Mouse (Mus musculus): ENCODE measurements around the gene Plcl1. TPM values are rescaled to one million over a fixed set of nuclear protein-coding genes. Genes with fewer than 3 reads are reported as not detected.

Gene Plcl1
- polyA plus RNA-seq, 1 experiment, result 0.89 TPM

DNA sequence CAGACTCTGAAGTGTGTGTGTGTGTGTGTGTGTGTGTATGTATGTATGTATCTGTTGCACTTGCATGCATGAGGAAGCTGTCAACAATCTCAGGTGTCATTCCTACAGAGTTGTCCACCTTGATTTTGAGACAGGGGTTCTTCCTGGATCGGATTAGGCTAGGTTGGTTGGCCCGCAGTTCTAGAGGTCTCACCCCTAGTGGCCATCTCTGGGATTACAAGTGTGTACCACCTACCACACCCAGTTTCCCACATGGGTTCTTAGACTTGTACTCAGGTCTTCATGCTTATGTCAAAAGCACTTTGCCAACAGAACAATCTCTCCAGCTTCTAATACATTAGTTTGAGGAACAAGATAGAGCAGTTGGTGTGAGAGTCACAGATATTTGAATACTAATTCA, 41.9 kb downstream of the Plcl1 start:
- Histone ChIP-seq H3K79me2 (ENCODE audit: control insufficient read depth, insufficient read depth) (no peaks in the 10 kb centered on the region), H3K36me3 (ENCODE audit: control insufficient read depth, insufficient read depth) (no peaks in the 10 kb centered on the region), H3K27me3 (ENCODE audit: control insufficient read depth, insufficient read depth, insufficient read length) (no peaks in the 10 kb centered on the region), H3K79me3 (ENCODE audit: low read depth) (no peaks in the 10 kb centered on the region), H3ac (ENCODE audit: control insufficient read depth, insufficient read length, low read depth) (no peak overlapping the region), H3K4me3 (ENCODE audit: insufficient read depth, poor library complexity, severe bottlenecking) (no peak overlapping the region)
- TF ChIP-seq USF1 (IDR thresholded peaks at IDR 0.05; ENCODE audit: low read depth), result no peak
- TF ChIP-seq MAX (IDR thresholded peaks at IDR 0.05), result no peak
- TF ChIP-seq FOSL1 (IDR thresholded peaks at IDR 0.05; ENCODE audit: insufficient read depth, low read length, poor library complexity, severe bottlenecking), result no peak
- TF ChIP-seq CEBPB (IDR thresholded peaks at IDR 0.05; ENCODE audit: low read depth), result no peak
- no peak for TF ChIP-seq CTCF (IDR thresholded peaks at IDR 0.05; ENCODE audit: control insufficient read depth, insufficient read depth, insufficient read length)
- no peak for TF ChIP-seq MYOG (IDR thresholded peaks at IDR 0.05; ENCODE audit: control insufficient read depth, extremely low read depth, insufficient read length)
- TF ChIP-seq MYOD1 (IDR thresholded peaks at IDR 0.05; ENCODE audit: control insufficient read depth, insufficient read length, low read depth), result no peak

DNA sequence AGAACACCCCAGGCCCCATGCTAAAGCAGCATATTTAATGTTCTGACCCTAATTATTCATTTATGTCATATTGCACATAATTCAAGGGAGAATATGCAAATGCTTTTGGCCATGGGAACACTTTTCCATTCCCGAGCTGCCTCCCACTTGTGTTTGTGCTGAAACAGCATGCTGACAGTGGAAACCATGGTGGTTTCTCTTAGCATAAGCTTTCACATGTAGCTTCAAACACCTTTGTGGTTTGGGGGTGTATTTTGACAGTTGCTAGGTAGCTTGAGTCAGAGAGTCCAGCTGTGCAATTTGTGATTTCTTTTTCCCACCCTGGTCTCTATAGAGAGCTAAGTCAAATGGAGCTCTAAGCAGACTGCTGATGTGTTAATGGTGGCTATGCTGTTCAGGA, 42.4 kb downstream of the Plcl1 start:
- Histone ChIP-seq H3K27me3 (ENCODE audit: control insufficient read depth, insufficient read depth, insufficient read length) (no peaks in the 10 kb centered on the region), H3K79me2 (ENCODE audit: control insufficient read depth, insufficient read depth) (no peaks in the 10 kb centered on the region), H3K4me3 (ENCODE audit: insufficient read depth, poor library complexity, severe bottlenecking) (no peak overlapping the region), H3ac (ENCODE audit: control insufficient read depth, insufficient read length, low read depth) (no peak overlapping the region), H3K36me3 (ENCODE audit: control insufficient read depth, insufficient read depth) (no peaks in the 10 kb centered on the region), H3K79me3 (ENCODE audit: low read depth) (no peaks in the 10 kb centered on the region)
- TF ChIP-seq CEBPB (IDR thresholded peaks at IDR 0.05; ENCODE audit: low read depth) (no peak), CTCF (IDR thresholded peaks at IDR 0.05; ENCODE audit: control insufficient read depth, insufficient read depth, insufficient read length) (no peak), MAX (IDR thresholded peaks at IDR 0.05) (no peak), FOSL1 (IDR thresholded peaks at IDR 0.05; ENCODE audit: insufficient read depth, low read length, poor library complexity, severe bottlenecking) (no peak), MYOD1 (IDR thresholded peaks at IDR 0.05; ENCODE audit: control insufficient read depth, insufficient read length, low read depth) (no peak), MYOG (IDR thresholded peaks at IDR 0.05; ENCODE audit: control insufficient read depth, extremely low read depth, insufficient read length) (no peak), USF1 (IDR thresholded peaks at IDR 0.05; ENCODE audit: low read depth) (no peak)

DNA sequence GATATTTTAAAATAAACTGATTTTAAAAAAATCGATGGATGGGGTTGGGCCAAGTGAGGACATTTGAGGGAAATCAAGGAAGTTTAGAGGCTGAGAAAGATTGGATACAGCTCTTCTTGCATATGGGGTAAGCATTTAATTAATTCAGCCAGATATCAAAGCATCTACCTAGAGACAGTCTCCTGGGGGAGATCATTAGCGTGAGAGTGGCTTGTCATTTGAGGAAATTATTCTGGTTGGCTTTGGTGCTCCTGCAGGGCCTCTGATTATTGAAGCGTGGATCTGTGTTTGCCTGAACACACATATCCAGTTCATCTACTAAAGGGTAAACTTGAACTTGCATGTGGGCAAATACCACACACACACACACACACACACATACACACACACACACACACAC, 44.1 kb downstream of the Plcl1 start:
- Histone ChIP-seq H3K4me3 (ENCODE audit: insufficient read depth, poor library complexity, severe bottlenecking) (no peak overlapping the region), H3K79me3 (ENCODE audit: low read depth) (no peaks in the 10 kb centered on the region), H3K36me3 (ENCODE audit: control insufficient read depth, insufficient read depth) (no peaks in the 10 kb centered on the region), H3K27me3 (ENCODE audit: control insufficient read depth, insufficient read depth, insufficient read length) (no peaks in the 10 kb centered on the region), H3ac (ENCODE audit: control insufficient read depth, insufficient read length, low read depth) (no peak overlapping the region), H3K79me2 (ENCODE audit: control insufficient read depth, insufficient read depth) (no peaks in the 10 kb centered on the region)
- TF ChIP-seq MYOD1 (IDR thresholded peaks at IDR 0.05; ENCODE audit: control insufficient read depth, insufficient read length, low read depth) (no peak), USF1 (IDR thresholded peaks at IDR 0.05; ENCODE audit: low read depth) (no peak), CTCF (IDR thresholded peaks at IDR 0.05; ENCODE audit: control insufficient read depth, insufficient read depth, insufficient read length) (no peak), FOSL1 (IDR thresholded peaks at IDR 0.05; ENCODE audit: insufficient read depth, low read length, poor library complexity, severe bottlenecking) (no peak), MYOG (IDR thresholded peaks at IDR 0.05; ENCODE audit: control insufficient read depth, extremely low read depth, insufficient read length) (no peak), CEBPB (IDR thresholded peaks at IDR 0.05; ENCODE audit: low read depth) (no peak), MAX (IDR thresholded peaks at IDR 0.05) (no peak)

DNA sequence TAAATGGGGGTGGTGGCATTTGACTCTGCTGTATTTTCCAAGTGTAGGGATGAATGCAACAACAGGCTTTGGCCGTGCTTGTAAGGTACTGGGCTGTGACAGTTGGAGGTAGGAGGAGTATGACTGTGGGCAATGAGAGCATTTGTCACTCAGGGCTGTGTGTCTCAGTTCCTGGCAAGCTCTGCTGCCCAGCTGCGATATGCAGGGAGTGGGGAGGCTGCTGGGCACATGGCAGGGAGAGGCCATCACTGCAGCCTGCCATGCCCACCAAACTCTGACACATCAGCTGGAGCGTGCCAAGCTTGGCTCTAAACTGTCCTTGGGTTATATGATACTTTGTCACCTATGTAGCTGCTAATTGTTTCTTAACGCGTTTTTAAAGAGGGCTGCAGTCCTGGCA, 48.4 kb downstream of the Plcl1 start:
- Histone ChIP-seq H3K36me3 (ENCODE audit: control insufficient read depth, insufficient read depth) (no peaks in the 10 kb centered on the region), H3K79me2 (ENCODE audit: control insufficient read depth, insufficient read depth) (no peaks in the 10 kb centered on the region), H3K27me3 (ENCODE audit: control insufficient read depth, insufficient read depth, insufficient read length) (no peaks in the 10 kb centered on the region), H3ac (ENCODE audit: control insufficient read depth, insufficient read length, low read depth) (no peak overlapping the region), H3K4me3 (ENCODE audit: insufficient read depth, poor library complexity, severe bottlenecking) (no peak overlapping the region), H3K79me3 (ENCODE audit: low read depth) (no peaks in the 10 kb centered on the region)
- TF ChIP-seq CEBPB (IDR thresholded peaks at IDR 0.05; ENCODE audit: low read depth), result no peak
- TF ChIP-seq FOSL1 (IDR thresholded peaks at IDR 0.05; ENCODE audit: insufficient read depth, low read length, poor library complexity, severe bottlenecking), result no peak
- TF ChIP-seq MAX (IDR thresholded peaks at IDR 0.05), result no peak
- TF ChIP-seq CTCF (IDR thresholded peaks at IDR 0.05; ENCODE audit: control insufficient read depth, insufficient read depth, insufficient read length), result no peak
- TF ChIP-seq USF1 (IDR thresholded peaks at IDR 0.05; ENCODE audit: low read depth), result no peak
- no peak for TF ChIP-seq MYOD1 (IDR thresholded peaks at IDR 0.05; ENCODE audit: control insufficient read depth, insufficient read length, low read depth)
- no peak for TF ChIP-seq MYOG (IDR thresholded peaks at IDR 0.05; ENCODE audit: control insufficient read depth, extremely low read depth, insufficient read length)

DNA sequence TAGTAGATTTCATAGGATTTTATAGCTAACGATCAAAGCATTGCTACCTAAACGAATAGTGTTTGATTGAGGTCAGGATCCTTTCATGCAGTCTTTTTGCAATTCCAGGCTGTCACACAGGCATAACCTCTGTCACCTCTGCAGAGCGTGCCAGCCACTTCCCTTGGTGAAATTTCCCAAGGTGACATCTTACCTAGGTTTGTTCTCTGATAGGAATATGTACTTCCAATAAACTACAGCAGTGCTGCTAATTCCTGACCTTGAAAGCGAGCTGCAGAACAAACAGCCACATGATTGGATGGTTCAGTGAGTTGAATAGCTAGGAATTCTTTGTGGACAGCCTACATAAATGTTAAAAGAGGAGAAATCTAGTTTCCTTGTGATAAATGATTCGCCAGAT, 56.6 kb downstream of the Plcl1 start:
- H3ac ChIP-seq (ENCODE audit: control insufficient read depth, insufficient read length, low read depth), result no peak overlapping the region
- TF ChIP-seq CEBPB (IDR thresholded peaks at IDR 0.05; ENCODE audit: low read depth), result no peak
- no peak for TF ChIP-seq MYOG (IDR thresholded peaks at IDR 0.05; ENCODE audit: control insufficient read depth, extremely low read depth, insufficient read length)
- H3K4me3 ChIP-seq (ENCODE audit: insufficient read depth, poor library complexity, severe bottlenecking), result no peak overlapping the region
- no peaks in the 10 kb centered on the region for H3K36me3 ChIP-seq (ENCODE audit: control insufficient read depth, insufficient read depth)
- H3K27me3 ChIP-seq (ENCODE audit: control insufficient read depth, insufficient read depth, insufficient read length), result no peaks in the 10 kb centered on the region
- no peaks in the 10 kb centered on the region for H3K79me2 ChIP-seq (ENCODE audit: control insufficient read depth, insufficient read depth)
- H3K79me3 ChIP-seq (ENCODE audit: low read depth), result no peaks in the 10 kb centered on the region

DNA sequence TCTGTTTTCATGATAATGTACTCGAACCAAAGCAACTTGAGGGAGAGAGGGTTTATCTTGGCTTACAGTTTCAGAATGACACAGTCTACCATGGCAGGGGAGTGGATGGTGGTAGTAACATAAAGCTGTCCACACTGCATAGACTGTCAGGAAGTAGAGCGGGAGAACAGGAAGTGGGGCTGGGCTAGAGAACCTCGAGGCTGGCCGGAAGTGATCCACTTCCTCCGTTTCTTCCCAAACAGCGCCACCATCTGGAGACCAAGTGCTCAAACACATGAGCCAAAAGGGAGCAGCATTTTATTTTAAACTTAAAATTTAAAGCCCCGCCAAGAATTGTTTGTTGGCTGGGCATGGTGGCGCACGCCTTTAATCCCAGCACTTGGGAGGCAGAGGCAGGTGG, 68.0 kb downstream of the Plcl1 start:
- TF ChIP-seq CTCF (IDR thresholded peaks at IDR 0.05; ENCODE audit: control insufficient read depth, insufficient read depth, insufficient read length) (no peak), MYOD1 (IDR thresholded peaks at IDR 0.05; ENCODE audit: control insufficient read depth, insufficient read length, low read depth) (no peak), CEBPB (IDR thresholded peaks at IDR 0.05; ENCODE audit: low read depth) (no peak), FOSL1 (IDR thresholded peaks at IDR 0.05; ENCODE audit: insufficient read depth, low read length, poor library complexity, severe bottlenecking) (no peak), MYOG (IDR thresholded peaks at IDR 0.05; ENCODE audit: control insufficient read depth, extremely low read depth, insufficient read length) (no peak)
- H3K27me3 ChIP-seq (ENCODE audit: control insufficient read depth, insufficient read depth, insufficient read length), result no peaks in the 10 kb centered on the region
- H3K4me3 ChIP-seq (ENCODE audit: insufficient read depth, poor library complexity, severe bottlenecking), result no peak overlapping the region
- no peaks in the 10 kb centered on the region for H3K79me3 ChIP-seq (ENCODE audit: low read depth)
- no peaks in the 10 kb centered on the region for H3K36me3 ChIP-seq (ENCODE audit: control insufficient read depth, insufficient read depth)
- no peaks in the 10 kb centered on the region for H3K79me2 ChIP-seq (ENCODE audit: control insufficient read depth, insufficient read depth)
- H3ac ChIP-seq (ENCODE audit: control insufficient read depth, insufficient read length, low read depth), result no peak overlapping the region
